Mouse (Mus musculus) erythroblast, embryonic 14.5 days (primary cell): ENCODE measurements around the gene Vav3. TPM values are rescaled to one million over a fixed set of nuclear protein-coding genes. Genes with fewer than 3 reads are reported as not detected.
"Not testable (repeated sequence)": the region's sequence is repeated elsewhere in the genome, so short reads cannot be mapped to it uniquely, and the experiment has no call there.

ENCODE experiments used
- H3K27me3 ChIP-seq: 2 replicates; pipeline ENCODE4 v1.6.1; 2012; ENCODE audit warnings: inconsistent platforms; ENCODE audit not compliant: control insufficient read depth
- H3K36me3 ChIP-seq: 2 replicates; pipeline ENCODE4 v1.6.1; 2012; ENCODE audit warnings: mild to moderate bottlenecking, inconsistent platforms; ENCODE audit not compliant: control insufficient read depth
- H3K4me1 ChIP-seq: 2 replicates; pipeline ENCODE4 v1.6.1; 2012; ENCODE audit warnings: inconsistent platforms; ENCODE audit not compliant: control insufficient read depth
- H3K4me3 ChIP-seq: replicated peaks from 2 replicates; pipeline ENCODE3; 2012; ENCODE audit warnings: moderate library complexity, mild to moderate bottlenecking, inconsistent platforms
- H3K9me3 ChIP-seq: 2 replicates; pipeline ENCODE4 v1.6.1; 2012; ENCODE audit warnings: low read length, inconsistent platforms, mixed read lengths; ENCODE audit not compliant: control insufficient read depth
- GATA1 ChIP-seq: IDR thresholded peaks from 2 replicates; pipeline ENCODE4 v1.6.1; 2012; ENCODE audit warnings: low read length, inconsistent platforms, mixed read lengths
- TAL1 ChIP-seq: IDR thresholded peaks from 3 replicates; pipeline ENCODE4 v1.6.1; 2012; ENCODE audit warnings: low read length, inconsistent platforms, mixed read lengths
- polyA plus RNA-seq: library from polyadenylated mRNA; stranded (reverse); fragments of >175 nt; gene quantifications from 2 replicates; pipeline ENCODE4 v1.2.3, GENCODE M21; 2012

Vav3 gene
- polyA plus RNA-seq, 1 experiment = not detected

DNA sequence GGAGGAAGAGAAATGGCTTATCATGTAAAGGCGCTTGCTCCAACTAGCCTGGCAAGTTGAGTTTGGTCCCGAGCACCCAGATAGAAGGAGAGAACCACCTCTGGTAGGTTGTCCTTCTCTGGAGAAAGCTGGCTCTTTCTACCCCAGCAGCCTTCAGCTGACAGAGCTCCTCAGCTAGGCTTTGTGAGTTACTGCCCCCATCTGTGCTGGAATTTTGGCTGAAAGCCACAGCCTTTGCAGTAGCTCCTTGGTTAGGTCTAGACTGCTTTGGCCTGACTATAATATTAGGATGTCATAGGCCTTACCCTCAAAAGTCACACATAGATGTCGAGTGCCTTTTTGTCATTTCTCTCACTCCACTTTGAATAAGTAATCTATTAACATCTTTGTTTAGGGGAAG, 70.8 kb downstream of the Vav3 start:
- Histone ChIP-seq H3K9me3 (peaks cover 2% of the 10 kb centered on the region), H3K4me3 (no peak overlapping the region), H3K27me3 (no peaks in the 10 kb centered on the region), H3K4me1 (no peaks in the 10 kb centered on the region), H3K36me3 (no peaks in the 10 kb centered on the region)
- no peak for TF ChIP-seq TAL1
- no peak for TF ChIP-seq GATA1

DNA sequence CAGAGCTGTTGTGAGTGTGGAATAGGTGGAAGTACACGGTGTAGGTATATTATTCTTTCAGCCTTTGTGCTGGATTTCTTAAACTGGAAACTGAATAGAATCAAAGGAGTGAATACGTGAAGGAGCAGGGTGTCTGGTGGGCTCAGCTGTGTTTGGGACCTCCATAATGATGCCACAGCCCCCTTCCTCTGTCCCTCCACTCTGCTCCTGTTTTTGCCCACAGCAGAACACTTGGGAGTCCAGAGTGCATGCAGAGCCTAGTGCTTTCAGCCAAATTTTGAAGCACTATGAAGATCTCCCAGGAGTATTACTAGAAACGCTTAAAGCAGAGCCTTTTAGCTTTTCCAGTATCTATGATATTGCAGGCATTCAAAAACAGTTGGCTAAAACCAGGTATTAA, 80.0 kb downstream of the Vav3 start:
- no peaks in the 10 kb centered on the region for H3K36me3 ChIP-seq
- H3K27me3 ChIP-seq = no peaks in the 10 kb centered on the region
- no peaks in the 10 kb centered on the region for H3K9me3 ChIP-seq
- H3K4me3 ChIP-seq = no peak overlapping the region
- no peaks in the 10 kb centered on the region for H3K4me1 ChIP-seq
- TF ChIP-seq TAL1 (no peak), GATA1 (no peak)

DNA sequence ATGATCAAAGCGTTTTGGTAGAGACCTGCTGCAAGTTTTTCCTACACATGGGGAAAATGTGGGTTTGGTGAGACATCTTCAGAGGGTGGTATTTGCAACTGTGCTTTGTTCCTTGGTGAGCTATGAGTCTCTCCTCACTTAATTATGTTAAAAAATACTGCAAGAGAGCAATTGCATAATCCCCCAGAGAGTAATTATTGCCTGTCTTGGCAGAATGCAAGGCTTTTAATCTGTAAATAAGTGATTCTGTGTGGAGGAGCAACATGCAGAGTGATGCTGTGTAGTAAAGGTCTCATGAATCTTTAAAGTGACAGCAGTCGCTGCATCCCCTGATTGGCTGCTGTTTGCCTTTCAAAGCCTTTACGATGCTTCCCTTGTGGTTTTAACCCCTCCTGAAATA, 80.6 kb downstream of the Vav3 start:
- TF ChIP-seq GATA1 (no peak), TAL1 (no peak)
- no peaks in the 10 kb centered on the region for H3K9me3 ChIP-seq
- H3K4me1 ChIP-seq = no peaks in the 10 kb centered on the region
- no peaks in the 10 kb centered on the region for H3K36me3 ChIP-seq
- H3K27me3 ChIP-seq = no peaks in the 10 kb centered on the region
- no peak overlapping the region for H3K4me3 ChIP-seq

DNA sequence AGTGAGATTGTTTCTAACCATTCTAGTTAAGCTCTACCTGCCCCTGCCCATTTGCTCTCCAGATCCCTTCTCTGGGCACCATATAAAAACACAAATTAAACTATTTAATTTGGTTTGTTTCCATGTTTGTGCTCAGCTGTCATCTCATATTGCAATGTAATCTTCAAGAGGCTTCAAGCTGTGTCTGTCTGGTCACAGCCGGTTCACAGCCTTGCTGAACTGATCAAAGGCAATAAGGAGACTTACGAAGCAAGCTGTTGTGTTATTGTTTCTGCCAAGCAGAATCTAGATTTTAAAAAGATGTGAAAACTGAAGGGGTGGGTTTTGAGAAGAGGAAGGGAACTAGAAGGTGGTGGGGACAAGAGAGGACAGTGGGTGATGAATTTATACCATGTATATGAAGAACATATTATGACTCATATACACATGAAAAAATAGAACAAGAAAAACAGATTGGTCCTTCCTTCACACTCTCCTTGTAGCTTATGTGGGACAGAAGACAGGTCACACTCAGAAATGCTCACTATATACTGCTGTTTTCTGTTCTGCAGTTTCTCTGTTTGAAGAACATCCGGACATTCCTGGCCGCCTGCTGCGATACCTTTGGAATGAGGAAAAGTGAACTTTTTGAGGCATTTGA, 83.1 kb downstream of the Vav3 start:
- Histone ChIP-seq H3K27me3 (no peaks in the 10 kb centered on the region), H3K36me3 (no peaks in the 10 kb centered on the region), H3K4me1 (no peaks in the 10 kb centered on the region), H3K4me3 (no peak overlapping the region), H3K9me3 (no peaks in the 10 kb centered on the region)
- TF ChIP-seq TAL1 = no peak
- TF ChIP-seq GATA1 = no peak

DNA sequence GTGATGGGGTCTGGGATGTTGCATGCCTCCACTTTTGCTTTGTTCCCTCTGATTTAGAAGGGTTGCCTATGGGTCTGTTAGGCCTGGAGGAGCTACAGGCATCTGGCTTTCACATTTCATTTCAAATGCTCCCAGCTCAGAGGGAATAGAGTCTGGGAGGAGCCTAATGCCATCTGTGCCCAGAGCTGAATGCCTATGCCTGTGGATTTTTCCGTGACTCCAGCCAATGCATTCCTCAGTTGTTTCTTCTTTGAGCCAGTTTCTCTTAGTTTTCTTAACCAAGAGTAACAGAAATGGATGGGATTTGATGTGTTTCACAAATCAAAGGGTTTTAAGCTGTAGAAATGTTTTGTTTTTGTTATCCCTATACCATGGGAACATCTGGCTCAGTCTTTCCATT, 90.8 kb downstream of the Vav3 start:
- TF ChIP-seq GATA1 = no peak
- TF ChIP-seq TAL1 = no peak
- Histone ChIP-seq H3K27me3 (no peaks in the 10 kb centered on the region), H3K4me1 (no peaks in the 10 kb centered on the region)

DNA sequence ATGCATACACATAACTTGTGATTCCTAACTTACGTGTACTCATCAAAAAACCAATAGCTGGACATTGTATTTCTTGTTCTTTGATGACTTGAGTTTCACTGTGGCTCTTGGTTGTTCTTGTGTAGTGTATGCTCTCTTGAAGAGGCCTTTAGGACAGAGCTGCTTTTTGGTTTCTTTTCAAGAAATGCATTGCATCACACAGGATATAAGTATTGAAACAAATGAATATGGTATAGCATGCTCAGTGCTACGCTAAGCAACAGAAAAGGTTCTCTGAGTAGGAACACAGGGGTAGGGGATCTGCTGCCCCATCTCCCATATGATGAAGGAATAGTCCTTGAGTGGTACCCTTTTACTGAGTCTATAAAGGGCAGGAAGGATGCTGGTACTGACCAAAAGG, 98.1 kb downstream of the Vav3 start:
- no peaks in the 10 kb centered on the region for H3K36me3 ChIP-seq
- H3K9me3 ChIP-seq = no peaks in the 10 kb centered on the region
- H3K4me3 ChIP-seq = no peak overlapping the region
- TF ChIP-seq TAL1 = no peak
- no peak for TF ChIP-seq GATA1
- no peaks in the 10 kb centered on the region for H3K27me3 ChIP-seq
- H3K4me1 ChIP-seq = no peaks in the 10 kb centered on the region

More for the DNA sequence above, 90.8 kb downstream of the Vav3 start:
- Histone ChIP-seq H3K4me3 (no peak overlapping the region), H3K9me3 (no peaks in the 10 kb centered on the region), H3K36me3 (no peaks in the 10 kb centered on the region)

DNA sequence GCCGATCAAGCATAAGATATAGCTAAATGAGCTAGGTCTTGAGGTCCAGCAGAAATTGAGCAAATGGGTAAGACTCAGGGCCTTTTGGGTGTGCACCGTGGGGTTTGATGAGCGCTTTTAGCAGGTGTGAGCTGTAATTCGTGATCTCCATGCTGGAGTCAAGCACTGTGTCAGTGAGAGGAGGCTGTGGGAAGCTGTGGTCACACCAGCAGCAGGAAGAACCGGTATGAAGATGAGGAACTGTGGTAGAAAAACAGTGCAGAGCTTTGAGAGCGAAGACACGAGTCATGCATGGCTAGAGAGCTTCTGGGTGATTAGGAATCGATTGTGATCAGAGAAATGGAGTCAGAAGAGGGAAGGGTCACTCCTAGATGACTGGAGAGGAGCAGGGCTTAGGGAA, 98.8 kb downstream of the Vav3 start:
- H3K4me3 ChIP-seq = no peak overlapping the region
- no peaks in the 10 kb centered on the region for H3K4me1 ChIP-seq

DNA sequence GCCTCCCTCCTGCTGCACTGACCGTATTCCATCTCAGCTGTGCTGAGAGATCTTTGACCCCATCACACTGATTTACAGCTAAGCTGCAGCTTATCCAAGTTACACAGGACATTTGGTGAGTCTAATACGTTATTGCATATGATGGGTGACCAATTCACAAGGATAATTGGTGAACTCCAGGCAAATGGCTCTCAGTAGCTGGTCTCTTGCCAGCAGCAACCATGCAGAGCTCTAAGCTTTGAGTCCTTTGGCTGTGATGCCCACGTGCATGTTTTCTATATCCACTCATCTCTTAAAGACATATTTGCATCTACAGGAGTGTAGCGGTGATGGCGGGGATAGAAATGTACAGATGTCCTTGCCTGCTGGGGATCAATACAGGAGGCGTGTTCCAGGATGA, 99.5 kb downstream of the Vav3 start:
- Histone ChIP-seq H3K36me3 (no peaks in the 10 kb centered on the region), H3K27me3 (no peaks in the 10 kb centered on the region), H3K9me3 (no peaks in the 10 kb centered on the region), H3K4me3 (no peak overlapping the region), H3K4me1 (no peaks in the 10 kb centered on the region)
- TF ChIP-seq GATA1 (no peak), TAL1 (no peak)

More for the DNA sequence above, 98.8 kb downstream of the Vav3 start:
- H3K36me3 ChIP-seq = no peaks in the 10 kb centered on the region
- H3K27me3 ChIP-seq = no peaks in the 10 kb centered on the region
- no peak for TF ChIP-seq TAL1
- no peak for TF ChIP-seq GATA1
- H3K9me3 ChIP-seq = no peaks in the 10 kb centered on the region

DNA sequence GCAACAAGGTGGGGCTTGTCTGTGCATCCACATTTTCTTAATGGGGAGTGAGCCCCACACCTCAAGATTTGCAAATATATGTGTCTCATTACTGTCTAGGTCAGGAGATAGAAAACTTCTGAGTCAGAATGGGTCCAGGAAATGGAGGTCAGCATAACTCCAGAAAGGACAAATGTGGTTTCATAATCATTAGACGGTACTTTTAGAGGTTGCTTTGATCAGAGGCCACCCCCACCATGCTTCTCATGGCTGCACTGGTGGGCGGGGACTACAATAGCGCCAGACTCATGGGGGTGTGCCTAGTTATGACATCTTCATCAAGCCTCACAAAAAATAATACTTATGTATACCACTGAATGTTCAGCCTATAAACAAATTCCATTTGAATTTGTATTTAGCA, 103.6 kb downstream of the Vav3 start:
- no peaks in the 10 kb centered on the region for H3K9me3 ChIP-seq
- TF ChIP-seq TAL1 = no peak
- TF ChIP-seq GATA1 = no peak
- H3K4me3 ChIP-seq = no peak overlapping the region

DNA sequence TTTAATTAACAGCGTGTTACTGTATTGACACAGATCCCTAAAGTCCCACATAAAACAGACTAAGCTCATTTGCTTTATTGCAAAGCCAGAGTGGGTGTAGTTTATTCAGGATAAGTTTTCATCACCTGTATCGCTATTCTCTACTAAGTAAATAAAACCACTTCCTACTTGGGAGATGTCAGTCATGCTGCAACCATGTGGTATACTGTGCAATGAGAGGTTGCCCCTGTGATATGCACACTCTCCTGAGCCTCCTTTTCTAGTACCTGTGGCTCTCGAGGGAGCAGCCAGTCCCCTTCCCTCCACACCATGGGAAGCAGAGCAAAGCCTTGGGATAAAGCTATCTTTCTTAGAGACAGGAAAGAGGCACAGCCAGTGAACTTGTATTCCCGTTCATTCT, 106.5 kb downstream of the Vav3 start:
- no peak for TF ChIP-seq TAL1
- TF ChIP-seq GATA1 = no peak
- H3K27me3 ChIP-seq = no peaks in the 10 kb centered on the region
- H3K36me3 ChIP-seq = no peaks in the 10 kb centered on the region
- no peaks in the 10 kb centered on the region for H3K9me3 ChIP-seq
- H3K4me1 ChIP-seq = no peaks in the 10 kb centered on the region
- no peak overlapping the region for H3K4me3 ChIP-seq

More for the DNA sequence above, 103.6 kb downstream of the Vav3 start:
- Histone ChIP-seq H3K4me1 (no peaks in the 10 kb centered on the region), H3K27me3 (no peaks in the 10 kb centered on the region), H3K36me3 (no peaks in the 10 kb centered on the region)

DNA sequence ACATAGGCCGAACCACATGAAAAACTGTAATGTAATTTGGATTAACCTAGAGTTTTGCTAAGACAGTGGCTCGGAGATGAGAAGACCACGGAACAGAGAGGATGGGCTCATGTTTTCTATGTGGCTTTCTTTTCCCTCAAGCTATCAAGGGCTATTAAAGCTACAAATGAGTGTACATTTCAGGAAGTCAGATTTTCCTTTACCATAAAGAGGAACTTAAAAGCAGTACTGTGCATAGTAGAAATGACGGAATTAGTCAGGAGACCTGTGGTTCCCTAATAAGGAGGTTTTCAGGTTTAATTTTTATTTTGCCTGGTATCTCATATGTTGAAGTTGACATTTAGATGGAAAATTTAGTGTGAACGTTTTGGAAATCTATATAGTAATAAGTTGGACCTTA, 107.8 kb downstream of the Vav3 start:
- H3K9me3 ChIP-seq, H3K4me1 ChIP-seq, H3K4me3 ChIP-seq, H3K27me3 ChIP-seq, H3K36me3 ChIP-seq: not testable (repeated sequence)
